Mouse (Mus musculus): ENCODE measurements at regions not wholly inside any gene's neighbourhood (a gene's known extent, or its start where the extent isn't known, plus 50 kb on each side); places are given as distances from the start of the nearest gene placed in this dataset.

DNA sequence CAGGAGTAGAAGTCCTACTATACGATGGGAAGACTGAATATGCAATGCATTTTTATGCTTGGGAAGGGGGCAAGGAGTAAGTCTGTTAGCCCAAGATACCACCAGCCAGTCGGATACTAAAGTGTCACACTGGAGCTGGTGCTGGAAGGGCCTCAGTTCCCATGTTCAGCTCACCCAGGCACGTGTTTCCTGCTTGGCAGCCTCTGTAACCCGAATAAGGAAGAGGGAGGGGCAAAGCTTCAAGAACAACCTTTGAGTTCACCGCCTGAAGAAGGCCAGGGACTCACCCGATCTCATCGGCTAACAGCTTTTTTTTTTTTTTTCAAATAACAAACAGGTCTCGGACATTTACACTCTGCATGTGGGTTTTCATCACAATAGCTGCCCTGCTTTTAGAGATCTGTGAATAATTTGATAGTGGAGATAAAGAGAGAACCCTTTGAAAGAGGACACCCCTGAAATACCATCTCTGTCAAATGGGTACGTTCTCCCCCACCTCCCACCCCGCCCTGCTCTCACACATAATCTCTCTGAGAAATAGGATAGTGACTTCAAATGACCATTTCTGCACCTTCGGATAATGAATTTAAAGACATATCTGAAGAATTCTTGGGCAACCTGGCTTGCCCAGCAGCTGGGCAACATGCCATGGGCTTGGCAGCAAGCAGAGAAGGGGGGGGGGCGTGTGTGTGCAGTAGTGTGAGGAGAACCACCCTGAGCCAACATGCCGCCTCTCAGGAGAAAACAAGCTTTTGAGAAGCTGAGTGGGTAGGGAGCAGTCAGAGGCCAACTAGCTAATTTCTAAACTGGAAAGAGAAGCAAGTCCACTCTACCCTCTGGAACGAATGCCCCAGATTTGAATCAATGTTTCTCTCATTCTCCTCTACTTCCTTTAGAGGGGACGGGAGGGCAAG is 115.1 kb downstream of the Gm10260 start:
- Histone ChIP-seq H3K36me3 (ENCODE audit: control insufficient read depth, insufficient read depth) (no peaks in the 10 kb centered on the region), H3K4me3 (ENCODE audit: insufficient read depth, poor library complexity, severe bottlenecking) (no peak overlapping the region), H3K27me3 (ENCODE audit: control insufficient read depth, insufficient read depth, insufficient read length) (no peaks in the 10 kb centered on the region), H3ac (ENCODE audit: control insufficient read depth, insufficient read length, low read depth) (no peak overlapping the region), H3K79me3 (ENCODE audit: low read depth) (no peaks in the 10 kb centered on the region), H3K79me2 (ENCODE audit: control insufficient read depth, insufficient read depth) (no peaks in the 10 kb centered on the region)
- TF ChIP-seq USF1 (IDR thresholded peaks at IDR 0.05; ENCODE audit: low read depth): no peak

DNA sequence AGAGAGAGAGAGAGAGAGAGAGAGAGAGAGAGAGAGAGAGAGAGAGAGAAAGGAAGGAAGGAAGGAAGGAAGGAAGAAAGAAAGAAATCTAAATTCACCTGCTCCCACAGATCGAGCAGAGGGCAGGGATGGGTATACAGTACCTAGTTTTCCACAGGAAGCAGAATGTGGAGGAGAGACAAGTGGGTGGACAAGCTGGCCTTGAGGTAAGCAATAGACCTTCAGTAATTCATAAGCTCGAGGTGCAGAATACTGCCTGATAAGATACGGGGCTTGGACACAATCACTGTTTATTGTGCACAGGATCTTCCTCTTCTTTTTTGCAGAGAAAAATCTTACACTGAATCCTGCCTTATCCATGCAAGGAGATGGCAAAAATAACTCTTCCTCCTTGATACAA is 120.2 kb downstream of the Gm10260 start:
- Histone ChIP-seq H3K79me2 (ENCODE audit: control insufficient read depth, insufficient read depth) (no peaks in the 10 kb centered on the region), H3K27me3 (ENCODE audit: control insufficient read depth, insufficient read depth, insufficient read length) (no peaks in the 10 kb centered on the region), H3ac (ENCODE audit: control insufficient read depth, insufficient read length, low read depth) (no peak overlapping the region), H3K79me3 (ENCODE audit: low read depth) (no peaks in the 10 kb centered on the region), H3K36me3 (ENCODE audit: control insufficient read depth, insufficient read depth) (no peaks in the 10 kb centered on the region), H3K4me3 (ENCODE audit: insufficient read depth, poor library complexity, severe bottlenecking) (no peak overlapping the region)
- TF ChIP-seq MYOG (IDR thresholded peaks at IDR 0.05; ENCODE audit: control insufficient read depth, extremely low read depth, insufficient read length) (no peak), MYOD1 (IDR thresholded peaks at IDR 0.05; ENCODE audit: control insufficient read depth, insufficient read length, low read depth) (no peak), CEBPB (IDR thresholded peaks at IDR 0.05; ENCODE audit: low read depth) (no peak), CTCF (IDR thresholded peaks at IDR 0.05; ENCODE audit: control insufficient read depth, insufficient read depth, insufficient read length) (no peak), USF1 (IDR thresholded peaks at IDR 0.05; ENCODE audit: low read depth) (no peak), MAX (IDR thresholded peaks at IDR 0.05) (no peak), FOSL1 (IDR thresholded peaks at IDR 0.05; ENCODE audit: insufficient read depth, low read length, poor library complexity, severe bottlenecking) (no peak)

- Histone ChIP-seq H3ac (ENCODE audit: control insufficient read depth, insufficient read length, low read depth) (no peak overlapping the region), H3K36me3 (ENCODE audit: control insufficient read depth, insufficient read depth) (no peaks in the 10 kb centered on the region), H3K79me3 (ENCODE audit: low read depth) (no peaks in the 10 kb centered on the region), H3K4me3 (ENCODE audit: insufficient read depth, poor library complexity, severe bottlenecking) (no peak overlapping the region), H3K79me2 (ENCODE audit: control insufficient read depth, insufficient read depth) (no peaks in the 10 kb centered on the region), H3K27me3 (ENCODE audit: control insufficient read depth, insufficient read depth, insufficient read length) (no peaks in the 10 kb centered on the region)
- no peak for TF ChIP-seq FOSL1 (IDR thresholded peaks at IDR 0.05; ENCODE audit: insufficient read depth, low read length, poor library complexity, severe bottlenecking)
- no peak for TF ChIP-seq USF1 (IDR thresholded peaks at IDR 0.05; ENCODE audit: low read depth)
- TF ChIP-seq CTCF (IDR thresholded peaks at IDR 0.05; ENCODE audit: control insufficient read depth, insufficient read depth, insufficient read length): no peak
- no peak for TF ChIP-seq CEBPB (IDR thresholded peaks at IDR 0.05; ENCODE audit: low read depth)
- no peak for TF ChIP-seq MAX (IDR thresholded peaks at IDR 0.05)
- TF ChIP-seq MYOD1 (IDR thresholded peaks at IDR 0.05; ENCODE audit: control insufficient read depth, insufficient read length, low read depth): no peak
- TF ChIP-seq MYOG (IDR thresholded peaks at IDR 0.05; ENCODE audit: control insufficient read depth, extremely low read depth, insufficient read length): no peak
These were observed 120.8 kb downstream of the Gm10260 start for GRCm38 (mm10) chr13:97639656-97640055.

DNA sequence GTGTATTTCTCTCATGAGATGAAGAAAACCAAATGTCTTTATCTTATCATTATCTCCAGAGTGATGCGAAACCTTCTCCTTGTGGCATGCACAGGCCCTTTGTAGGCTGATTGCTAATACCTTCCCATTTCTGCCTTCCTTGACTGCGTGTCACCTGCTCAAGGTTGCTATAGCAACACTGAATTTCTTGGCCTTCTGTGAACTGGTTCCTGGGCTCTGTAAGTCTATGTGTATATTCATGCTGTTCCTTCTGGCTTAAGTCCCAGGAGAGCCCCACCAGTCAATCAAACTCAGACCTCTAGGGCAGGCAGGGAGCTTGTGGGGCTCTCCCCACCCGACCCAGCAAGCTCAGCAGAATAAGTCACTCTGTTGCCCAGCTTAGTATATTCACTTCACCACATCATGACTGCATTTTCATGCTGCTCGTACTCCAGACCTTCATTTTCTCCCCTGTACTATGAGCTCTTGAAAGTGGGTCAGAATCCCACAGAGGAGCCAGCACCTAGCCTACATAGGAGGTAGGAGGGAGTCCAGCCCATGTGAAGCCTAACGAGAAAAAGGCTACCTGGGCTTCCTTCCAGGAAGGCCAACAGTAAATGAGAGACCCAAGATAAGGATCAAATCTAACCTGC is 121.9 kb downstream of the Gm10260 start:
- TF ChIP-seq MAX (IDR thresholded peaks at IDR 0.05): no peak
- no peak for TF ChIP-seq MYOD1 (IDR thresholded peaks at IDR 0.05; ENCODE audit: control insufficient read depth, insufficient read length, low read depth)
- TF ChIP-seq MYOG (IDR thresholded peaks at IDR 0.05; ENCODE audit: control insufficient read depth, extremely low read depth, insufficient read length): no peak
- TF ChIP-seq CEBPB (IDR thresholded peaks at IDR 0.05; ENCODE audit: low read depth): no peak
- TF ChIP-seq USF1 (IDR thresholded peaks at IDR 0.05; ENCODE audit: low read depth): no peak
- no peak for TF ChIP-seq CTCF (IDR thresholded peaks at IDR 0.05; ENCODE audit: control insufficient read depth, insufficient read depth, insufficient read length)
- no peak for TF ChIP-seq FOSL1 (IDR thresholded peaks at IDR 0.05; ENCODE audit: insufficient read depth, low read length, poor library complexity, severe bottlenecking)
- no peaks in the 10 kb centered on the region for H3K36me3 ChIP-seq (ENCODE audit: control insufficient read depth, insufficient read depth)
- H3K79me2 ChIP-seq (ENCODE audit: control insufficient read depth, insufficient read depth): no peaks in the 10 kb centered on the region
- no peaks in the 10 kb centered on the region for H3K79me3 ChIP-seq (ENCODE audit: low read depth)
- no peaks in the 10 kb centered on the region for H3K27me3 ChIP-seq (ENCODE audit: control insufficient read depth, insufficient read depth, insufficient read length)
- H3K4me3 ChIP-seq (ENCODE audit: insufficient read depth, poor library complexity, severe bottlenecking): no peak overlapping the region
- no peak overlapping the region for H3ac ChIP-seq (ENCODE audit: control insufficient read depth, insufficient read length, low read depth)

DNA sequence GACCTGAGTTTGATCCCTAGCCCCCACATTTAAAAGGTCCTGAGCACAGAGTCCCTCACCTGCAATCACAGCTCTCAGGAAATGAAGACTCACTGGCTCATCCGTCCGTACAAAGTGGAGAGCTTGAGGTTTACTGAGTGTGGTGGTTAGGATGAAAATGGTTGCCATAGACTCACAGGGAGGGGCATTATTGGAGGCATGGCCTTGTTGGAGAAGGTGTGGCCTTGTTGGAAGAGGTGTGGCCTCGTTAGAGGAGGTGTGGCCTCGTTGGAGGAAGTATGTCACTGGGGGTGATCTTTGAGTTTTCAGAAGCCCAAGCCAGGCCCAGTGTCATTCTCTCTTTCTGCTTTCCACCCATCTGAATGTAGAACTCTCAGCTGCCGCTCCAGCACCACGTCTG is 122.9 kb downstream of the Gm10260 start:
- TF ChIP-seq MYOG (IDR thresholded peaks at IDR 0.05; ENCODE audit: control insufficient read depth, extremely low read depth, insufficient read length): no peak
- no peak for TF ChIP-seq MAX (IDR thresholded peaks at IDR 0.05)
- no peak for TF ChIP-seq CEBPB (IDR thresholded peaks at IDR 0.05; ENCODE audit: low read depth)
- TF ChIP-seq FOSL1 (IDR thresholded peaks at IDR 0.05; ENCODE audit: insufficient read depth, low read length, poor library complexity, severe bottlenecking): no peak
- no peak for TF ChIP-seq MYOD1 (IDR thresholded peaks at IDR 0.05; ENCODE audit: control insufficient read depth, insufficient read length, low read depth)
- no peak for TF ChIP-seq USF1 (IDR thresholded peaks at IDR 0.05; ENCODE audit: low read depth)
- no peak for TF ChIP-seq CTCF (IDR thresholded peaks at IDR 0.05; ENCODE audit: control insufficient read depth, insufficient read depth, insufficient read length)
- no peaks in the 10 kb centered on the region for H3K79me3 ChIP-seq (ENCODE audit: low read depth)
- no peaks in the 10 kb centered on the region for H3K27me3 ChIP-seq (ENCODE audit: control insufficient read depth, insufficient read depth, insufficient read length)
- no peak overlapping the region for H3ac ChIP-seq (ENCODE audit: control insufficient read depth, insufficient read length, low read depth)
- H3K4me3 ChIP-seq (ENCODE audit: insufficient read depth, poor library complexity, severe bottlenecking): no peak overlapping the region
- no peaks in the 10 kb centered on the region for H3K36me3 ChIP-seq (ENCODE audit: control insufficient read depth, insufficient read depth)
- no peaks in the 10 kb centered on the region for H3K79me2 ChIP-seq (ENCODE audit: control insufficient read depth, insufficient read depth)

Data from C2C12 (cell line).